Mouse (Mus musculus): ENCODE measurements around the gene Cd248.

GRCm38 (mm10) chr19:5045531-5045930 is 22.3 kb upstream of the Cd248 start:
- TF ChIP-seq CTCF (IDR thresholded peaks at IDR 0.05; ENCODE audit: control insufficient read depth, insufficient read depth, insufficient read length): no peak
- no peak for TF ChIP-seq FOSL1 (IDR thresholded peaks at IDR 0.05; ENCODE audit: insufficient read depth, low read length, poor library complexity, severe bottlenecking)
- no peak for TF ChIP-seq MYOG (IDR thresholded peaks at IDR 0.05; ENCODE audit: control insufficient read depth, extremely low read depth, insufficient read length)

Measured in C2C12 (cell line).